Mouse (Mus musculus) gastrocnemius, adult 2 months (tissue): ENCODE measurements at regions not wholly inside any gene's neighbourhood (a gene's known extent, or its start where the extent isn't known, plus 50 kb on each side); places are given as distances from the start of the nearest gene placed in this dataset.
A peak's percentile ranks its signal among the peaks of the same experiment; 100 is the strongest.

Experiments used
- DNase-seq: peaks from one replicate; pipeline ENCODE4 v3.0.0; 2022
- H3K27ac ChIP-seq: fragments of 200-600 bp; 2 replicates; pipeline ENCODE4 v1.8.1; 2022; ENCODE audit warnings: mild to moderate bottlenecking
- H3K4me3 ChIP-seq: fragments of 200-600 bp; 2 replicates; pipeline ENCODE4 v1.8.1; 2022; ENCODE audit warnings: mild to moderate bottlenecking, moderate library complexity
- CTCF ChIP-seq: fragments of 200-600 bp; IDR thresholded peaks from 2 replicates; pipeline ENCODE4 v1.8.1; 2022; ENCODE audit warnings: antibody characterized with exemption, mild to moderate bottlenecking, moderate library complexity
- intact Hi-C: fragments of 180-260 bp; cut with DNase I; formaldehyde crosslinking; loops from one replicate; pipeline ENCODE4 v1.15.1; 2025

DNA sequence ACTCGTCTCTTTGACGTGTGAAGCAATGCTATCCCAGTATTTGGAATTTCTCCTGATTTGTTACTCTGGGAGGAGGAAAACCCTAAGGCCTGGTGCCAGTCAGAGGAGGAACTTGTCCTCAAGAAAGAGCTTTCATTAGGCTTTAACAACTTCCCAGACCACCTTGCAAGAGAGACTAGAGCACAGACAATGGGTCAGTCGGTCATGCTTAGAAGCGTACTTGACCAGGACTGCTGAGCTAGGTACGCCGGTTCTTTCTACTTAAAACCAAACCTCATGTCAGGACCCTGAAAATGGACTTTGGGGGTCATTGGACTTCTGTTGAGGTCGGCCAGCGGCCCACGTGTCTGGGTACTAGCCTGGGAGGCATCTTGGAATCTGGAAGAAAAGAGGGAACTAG lies 110.8 kb upstream of the Cdc42ep3 start:
- H3K4me3 ChIP-seq = no peak overlapping the region
- intact Hi-C loops = no loop called here
- TF ChIP-seq CTCF = no peak

DNA sequence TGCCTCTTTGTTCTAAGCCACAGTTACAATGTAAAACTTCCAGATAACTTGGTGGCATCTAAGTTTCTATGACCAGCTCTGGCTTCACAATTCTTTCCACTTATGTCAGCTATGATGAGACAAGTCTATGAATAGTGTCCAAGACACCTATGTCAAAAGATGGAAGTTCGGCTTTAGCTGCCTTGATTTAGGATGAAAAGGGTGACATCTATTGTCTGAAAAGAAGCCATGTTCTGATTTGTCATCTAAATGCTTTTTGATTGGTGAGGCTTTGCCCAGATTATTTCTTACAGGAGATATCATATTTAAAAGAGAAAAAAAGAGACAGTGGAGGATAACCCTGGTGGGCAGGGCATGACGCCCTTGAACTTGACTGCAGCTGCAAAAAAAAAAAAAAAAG lies 116.7 kb upstream of the Cdc42ep3 start:
- intact Hi-C loops = no loop called here
- no peak for DNase-seq
- peak overlapping the region; percentile 62; the same call in 1 of the 2 replicates for H3K27ac ChIP-seq
- H3K4me3 ChIP-seq = peak overlapping the region; percentile 4
- peak; percentile 17; the same call in 1 of the 2 replicates for TF ChIP-seq CTCF

More for the DNA sequence above, 110.8 kb upstream of the Cdc42ep3 start:
- DNase-seq = no peak
- H3K27ac ChIP-seq = no peak overlapping the region

DNA sequence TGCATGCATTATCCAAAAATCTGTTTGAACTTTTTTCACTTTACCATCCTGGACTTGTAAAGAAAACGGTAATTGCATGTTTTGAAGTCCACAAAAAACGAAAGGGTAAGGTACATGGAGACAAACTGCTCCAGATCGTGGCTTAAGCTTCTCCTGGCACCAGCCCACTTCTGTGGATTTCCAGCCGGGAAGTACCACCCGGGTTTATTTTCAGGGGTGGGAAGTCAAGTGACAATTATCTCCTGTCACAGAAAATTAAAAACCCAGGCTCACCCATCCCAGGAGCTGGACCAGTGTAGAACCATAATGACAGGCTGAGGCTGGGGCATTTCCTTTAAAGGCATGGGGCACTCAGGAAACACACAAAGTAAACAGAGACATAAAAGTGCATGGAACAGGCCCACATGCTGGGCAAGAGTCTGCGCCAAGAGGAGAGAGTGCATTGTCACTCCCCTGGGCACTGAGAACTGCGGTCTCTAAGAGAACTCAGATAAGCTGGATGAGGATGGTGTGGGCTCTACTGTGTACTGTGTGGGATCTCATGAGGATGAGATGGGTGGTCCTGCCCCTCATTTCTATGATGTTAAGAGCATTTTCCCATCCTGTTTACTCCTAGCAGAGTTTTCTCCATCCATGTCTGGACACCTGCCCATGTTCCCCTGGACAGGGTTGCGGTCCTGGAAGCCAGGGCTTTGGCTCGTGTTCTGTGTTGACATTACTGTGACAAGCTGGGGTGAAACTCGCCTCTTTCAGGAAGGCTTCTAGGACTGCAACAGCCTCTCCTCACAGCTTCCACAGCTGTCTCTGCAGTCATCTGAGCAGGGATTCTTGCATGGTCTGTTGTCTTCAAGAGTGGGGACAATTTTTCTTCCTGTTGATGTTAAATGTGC lies 117.5 kb upstream of the Cdc42ep3 start:
- DNase-seq = peak; percentile 30
- TF ChIP-seq CTCF = no peak
- H3K27ac ChIP-seq = peak overlapping the region; percentile 62; the same call in 1 of the 2 replicates
- intact Hi-C loops = no loop called here
- H3K4me3 ChIP-seq = peak overlapping the region; percentile 4

DNA sequence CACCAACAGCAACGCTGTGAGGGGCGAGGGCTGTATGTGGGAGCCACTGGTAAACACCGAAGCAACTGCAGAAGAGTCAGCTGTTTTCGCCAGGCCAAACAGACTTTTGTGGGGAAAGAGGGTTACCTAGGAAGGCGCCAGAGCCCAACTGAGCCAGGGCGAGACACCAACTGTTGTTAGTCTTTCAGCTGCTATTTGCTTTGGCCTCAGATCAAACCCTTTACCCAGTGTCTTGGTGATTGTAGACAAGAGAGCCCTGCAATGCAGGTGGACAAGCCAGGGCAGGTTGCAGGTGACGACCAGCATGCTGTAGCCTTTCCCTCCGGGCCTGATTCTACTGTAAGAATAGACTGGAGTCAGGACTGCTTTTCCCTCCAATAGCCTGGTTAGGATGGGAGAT lies 121.8 kb upstream of the Cdc42ep3 start:
- TF ChIP-seq CTCF = no peak
- no peak for DNase-seq
- intact Hi-C loops = no loop called here
- no peak overlapping the region for H3K27ac ChIP-seq
- no peak overlapping the region for H3K4me3 ChIP-seq

DNA sequence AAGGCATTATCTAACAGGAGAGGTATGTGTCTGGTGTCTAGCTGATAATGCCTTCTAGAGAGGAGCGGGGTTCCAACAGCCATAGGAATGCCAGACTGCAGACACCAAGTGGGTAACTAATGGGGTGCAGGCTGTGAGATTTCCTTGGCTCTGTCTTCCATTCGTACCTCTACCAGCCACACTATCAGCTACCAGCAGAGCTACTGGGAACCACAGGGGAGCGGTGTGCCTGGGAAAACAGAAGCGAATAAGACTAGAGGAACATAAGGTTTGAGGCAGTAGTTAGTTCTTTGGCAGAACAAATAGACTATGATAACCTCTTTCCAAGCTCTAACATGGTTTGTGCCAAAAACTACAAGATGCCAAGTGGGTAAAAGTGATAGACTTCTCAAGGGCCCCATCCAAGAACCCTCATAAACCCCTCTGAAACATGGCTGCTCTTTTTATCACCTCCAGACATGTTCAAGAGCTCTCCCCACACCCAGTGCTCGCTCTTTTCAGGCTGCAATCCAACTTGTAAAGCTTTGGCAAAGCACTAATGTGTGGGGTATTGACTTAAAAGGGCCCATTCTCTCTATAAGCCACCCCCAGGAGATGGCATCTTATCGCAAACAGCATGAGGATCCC lies 126.3 kb upstream of the Cdc42ep3 start:
- TF ChIP-seq CTCF = no peak
- no peak for DNase-seq
- no peak overlapping the region for H3K4me3 ChIP-seq
- intact Hi-C loops = no loop called here
- no peak overlapping the region for H3K27ac ChIP-seq

DNA sequence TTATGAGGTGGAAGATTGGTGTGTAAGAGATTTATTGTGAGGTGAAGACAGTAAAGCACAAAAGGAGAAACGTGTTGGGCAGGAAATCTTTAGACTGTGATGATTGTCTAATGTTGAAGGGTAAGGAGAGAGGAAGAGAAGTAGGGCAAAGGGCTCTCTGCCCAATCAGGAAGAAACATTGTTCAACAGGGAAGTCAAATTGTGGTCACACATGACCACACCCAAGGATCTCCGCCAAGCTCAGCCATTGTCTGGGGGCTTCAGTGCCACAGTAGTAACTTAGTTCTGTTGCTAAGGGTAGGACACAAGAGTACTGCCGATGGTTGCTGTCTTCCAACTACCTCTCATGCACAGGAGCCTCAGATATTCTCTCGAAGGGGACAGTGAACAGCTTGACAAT lies 127.0 kb upstream of the Cdc42ep3 start:
- TF ChIP-seq CTCF = no peak
- DNase-seq = no peak
- Histone ChIP-seq H3K27ac (no peak overlapping the region), H3K4me3 (no peak overlapping the region)
- intact Hi-C loops = no loop called here

DNA sequence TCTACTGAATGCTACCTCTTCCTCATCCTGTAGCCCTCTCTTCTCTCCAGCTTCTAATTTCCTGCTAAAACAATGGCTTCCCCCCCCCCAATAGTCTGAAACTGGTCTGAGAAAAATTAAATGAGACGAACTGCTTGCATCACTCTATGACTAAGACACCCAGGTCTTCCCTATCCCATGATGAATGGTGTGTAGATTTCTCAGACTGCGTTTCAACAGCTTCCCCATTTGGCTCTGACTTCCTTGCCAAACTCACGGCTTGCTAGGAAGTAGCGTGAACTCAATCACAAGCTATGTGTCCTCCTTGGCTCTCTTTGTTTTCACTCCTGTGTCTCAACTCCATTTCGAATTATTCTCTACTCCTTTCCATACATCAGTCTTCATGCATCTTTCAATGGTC lies 126.4 kb upstream of the Rmdn2 start:
- no peak for TF ChIP-seq CTCF
- H3K27ac ChIP-seq = no peak overlapping the region
- no peak overlapping the region for H3K4me3 ChIP-seq
- DNase-seq = no peak
- intact Hi-C loops = no loop called here

DNA sequence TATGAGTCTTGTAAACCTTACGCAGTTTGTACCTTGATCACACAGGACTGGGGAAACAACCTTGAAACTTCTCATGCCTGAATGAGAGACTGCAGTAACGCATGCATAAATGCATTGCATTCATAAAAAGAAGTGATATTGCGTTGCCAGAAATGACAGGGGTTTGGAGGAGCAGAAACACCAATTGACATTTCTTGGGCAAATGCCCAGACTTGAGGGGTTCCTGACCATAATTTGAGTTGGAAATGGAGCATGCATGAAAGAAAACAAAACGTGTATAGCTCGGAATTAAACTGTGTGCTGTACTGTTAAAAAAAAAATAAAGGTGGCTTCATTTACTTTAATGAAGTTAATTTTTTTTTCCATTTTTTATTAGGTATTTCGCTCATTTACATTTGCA lies 122.4 kb upstream of the Rmdn2 start:
- TF ChIP-seq CTCF = no peak
- Histone ChIP-seq H3K27ac (no peak overlapping the region), H3K4me3 (no peak overlapping the region)
- intact Hi-C loops = no loop called here
- no peak for DNase-seq

DNA sequence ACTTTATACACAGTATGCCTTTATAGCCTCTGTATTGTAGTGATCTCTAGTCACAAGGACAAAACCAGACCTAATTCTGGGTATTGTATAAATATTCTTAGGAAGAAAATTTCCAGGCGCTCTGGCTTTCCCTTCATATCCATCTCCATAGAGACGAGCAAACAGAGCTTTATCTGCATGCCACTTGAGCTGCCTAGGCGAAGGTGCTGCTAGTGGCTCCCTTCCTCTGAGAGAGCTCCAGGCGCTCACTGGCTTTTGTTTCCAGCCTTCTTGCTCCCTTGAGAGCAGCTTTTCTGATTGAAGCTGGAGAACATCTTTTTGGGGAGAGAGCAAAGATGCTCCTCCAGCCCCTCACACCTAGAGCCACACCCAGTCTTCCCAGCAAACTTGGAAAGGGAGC lies 114.0 kb upstream of the Rmdn2 start:
- DNase-seq = no peak
- Histone ChIP-seq H3K4me3 (no peak overlapping the region), H3K27ac (no peak overlapping the region)
- no peak for TF ChIP-seq CTCF
- intact Hi-C loops = no loop called here

DNA sequence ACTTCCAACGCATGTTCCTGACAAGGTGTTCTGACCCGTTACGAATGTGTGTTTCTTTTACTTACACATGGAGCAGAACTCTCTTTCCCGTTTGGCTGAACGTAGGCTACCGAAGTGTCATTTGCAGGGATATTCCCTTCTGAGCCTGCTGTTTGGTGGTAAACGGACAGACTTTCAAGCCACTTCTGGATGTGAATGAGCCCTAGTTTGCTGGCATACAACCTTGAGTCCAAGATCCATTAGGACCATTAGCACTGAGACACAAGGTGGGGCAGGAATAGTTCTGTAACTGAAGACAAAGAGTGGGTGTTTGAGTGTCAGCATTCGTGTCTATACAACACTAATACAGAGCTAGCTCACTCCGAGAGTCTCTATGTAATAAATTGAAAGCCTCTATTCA lies 113.3 kb upstream of the Rmdn2 start:
- Histone ChIP-seq H3K4me3 (no peak overlapping the region), H3K27ac (no peak overlapping the region)
- no peak for TF ChIP-seq CTCF
- DNase-seq = no peak
- intact Hi-C loops = no loop called here

DNA sequence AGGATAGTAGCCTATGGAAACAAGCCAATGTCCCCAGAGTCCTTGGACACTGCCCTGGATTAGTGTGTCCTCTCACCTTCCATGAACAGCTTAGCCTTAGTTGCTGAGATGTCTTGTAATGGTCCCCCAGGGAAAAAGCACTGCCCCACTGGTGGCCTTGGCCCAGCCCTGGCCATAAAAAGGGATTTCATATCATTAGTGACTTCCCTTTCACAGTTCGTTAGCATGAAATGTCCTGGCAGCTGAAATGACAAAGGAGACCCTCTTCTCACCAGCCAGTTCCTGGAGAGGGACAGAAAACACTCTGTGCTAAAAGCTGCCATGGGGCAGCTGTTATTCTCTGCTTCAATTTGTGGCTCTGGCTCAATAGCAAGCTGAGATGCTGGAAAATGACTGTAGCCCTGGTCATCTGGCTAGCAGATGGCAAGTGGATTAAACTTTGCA lies 110.6 kb upstream of the Rmdn2 start:
- Histone ChIP-seq H3K4me3 (no peak overlapping the region), H3K27ac (no peak overlapping the region)
- no peak for TF ChIP-seq CTCF
- DNase-seq = no peak
- intact Hi-C loops = no loop called here

DNA sequence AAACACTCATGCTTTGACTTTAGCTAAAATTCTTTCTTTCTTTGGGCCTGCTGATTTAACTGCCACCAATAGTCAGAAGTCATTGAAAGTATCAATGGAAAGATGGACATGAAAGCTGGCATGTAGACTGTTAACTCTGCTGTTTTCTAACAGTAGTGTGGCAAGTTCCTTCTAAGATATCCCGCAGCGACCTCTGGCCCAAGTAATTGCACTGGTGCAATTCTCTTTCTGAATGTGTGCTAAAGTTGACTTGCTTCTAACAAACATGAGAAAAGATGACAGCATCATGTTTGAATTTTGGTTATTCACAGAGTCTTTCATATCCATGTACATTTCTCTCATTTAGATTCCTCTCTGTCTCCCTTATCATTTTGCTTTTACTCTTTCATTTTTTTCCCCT lies 109.7 kb upstream of the Rmdn2 start:
- no peak for TF ChIP-seq CTCF
- DNase-seq = no peak
- intact Hi-C loops = no loop called here

DNA sequence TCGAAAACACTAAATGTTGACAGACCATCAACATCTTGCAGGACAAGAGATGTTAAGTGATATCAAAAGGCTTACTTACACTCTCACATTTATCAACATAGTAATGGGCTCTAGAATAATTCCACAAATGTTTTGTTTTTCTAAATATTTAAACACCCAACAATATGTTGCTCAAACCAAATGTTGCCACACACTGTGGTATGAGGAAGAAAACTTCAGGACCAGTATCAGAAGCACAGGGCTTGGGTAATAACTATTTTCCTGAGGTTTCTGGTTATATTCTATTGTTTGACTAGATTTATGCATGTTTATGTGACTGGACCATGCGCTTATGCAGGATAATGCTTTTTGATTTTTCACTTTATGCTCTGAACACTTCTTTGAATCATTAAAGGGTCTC lies 108.6 kb upstream of the Rmdn2 start:
- TF ChIP-seq CTCF = no peak
- intact Hi-C loops = no loop called here
- Histone ChIP-seq H3K4me3 (no peak overlapping the region), H3K27ac (no peak overlapping the region)
- DNase-seq = no peak

More for the DNA sequence above, 109.7 kb upstream of the Rmdn2 start:
- no peak overlapping the region for H3K27ac ChIP-seq
- H3K4me3 ChIP-seq = no peak overlapping the region
